Mouse (Mus musculus) lung, postnatal 14 days (tissue): ENCODE measurements around the gene Clec1a.
"Not testable (repeated sequence)": the region's sequence is repeated elsewhere in the genome, so short reads cannot be mapped to it uniquely, and the experiment has no call there.

Experiments used
- DNase-seq: peaks from one replicate; pipeline ENCODE4 v3.0.0; 2021

The Clec1a gene

GRCm38 (mm10) chr6:129451411-129452039 lies at the start of gene Clec1a:
TSS of gene Clec1a (minus strand) at chr6:129452000.
- DNase-seq, result peak; percentile 65

DNA sequence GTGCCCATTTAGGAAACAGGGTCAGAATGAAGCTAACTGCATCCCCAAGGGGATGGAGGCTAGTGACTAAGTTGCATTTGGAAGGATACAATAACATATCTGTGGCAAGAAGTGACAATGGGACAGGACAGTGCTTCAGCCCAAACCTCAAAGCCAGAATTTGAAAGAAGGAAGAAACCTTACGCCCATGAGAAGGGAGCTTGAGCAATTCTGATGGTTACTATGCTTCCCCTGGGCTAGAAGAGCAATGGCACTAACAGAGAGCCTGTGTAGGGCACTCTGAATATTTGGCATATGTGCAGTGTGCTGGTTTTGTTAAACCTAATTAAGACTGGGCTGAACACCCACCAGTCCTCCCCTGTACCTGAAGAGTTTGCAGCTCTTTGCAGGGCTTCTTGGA lies 47.7 kb upstream of the Clec1a start:
- DNase-seq, result not testable (repeated sequence)

GRCm38 (mm10) chr6:129497345-129498218 lies 45.8 kb upstream of the Clec1a start:
- no peak for DNase-seq

DNA sequence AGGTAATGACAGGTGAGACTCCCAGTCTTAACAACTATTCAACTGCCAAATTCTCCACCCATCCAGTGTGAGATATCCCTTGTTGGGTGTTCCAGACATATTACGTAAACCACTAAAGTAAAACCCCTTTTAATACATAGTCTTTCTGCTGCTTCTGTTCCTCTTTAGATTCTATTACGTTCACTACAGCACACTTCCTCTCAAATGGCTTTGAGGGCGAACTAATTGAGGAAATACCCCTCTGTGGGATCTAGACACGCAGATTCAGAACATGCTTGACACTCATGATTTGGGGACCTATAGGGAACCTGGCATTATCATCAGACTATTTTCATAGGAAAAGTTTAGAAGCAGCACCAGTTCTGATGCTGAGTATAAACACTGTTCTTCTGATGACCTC lies 43.1 kb upstream of the Clec1a start:
- no peak for DNase-seq

GRCm38 (mm10) chr6:129480089-129480958 lies 28.5 kb upstream of the Clec1a start:
- DNase-seq, result no peak

DNA sequence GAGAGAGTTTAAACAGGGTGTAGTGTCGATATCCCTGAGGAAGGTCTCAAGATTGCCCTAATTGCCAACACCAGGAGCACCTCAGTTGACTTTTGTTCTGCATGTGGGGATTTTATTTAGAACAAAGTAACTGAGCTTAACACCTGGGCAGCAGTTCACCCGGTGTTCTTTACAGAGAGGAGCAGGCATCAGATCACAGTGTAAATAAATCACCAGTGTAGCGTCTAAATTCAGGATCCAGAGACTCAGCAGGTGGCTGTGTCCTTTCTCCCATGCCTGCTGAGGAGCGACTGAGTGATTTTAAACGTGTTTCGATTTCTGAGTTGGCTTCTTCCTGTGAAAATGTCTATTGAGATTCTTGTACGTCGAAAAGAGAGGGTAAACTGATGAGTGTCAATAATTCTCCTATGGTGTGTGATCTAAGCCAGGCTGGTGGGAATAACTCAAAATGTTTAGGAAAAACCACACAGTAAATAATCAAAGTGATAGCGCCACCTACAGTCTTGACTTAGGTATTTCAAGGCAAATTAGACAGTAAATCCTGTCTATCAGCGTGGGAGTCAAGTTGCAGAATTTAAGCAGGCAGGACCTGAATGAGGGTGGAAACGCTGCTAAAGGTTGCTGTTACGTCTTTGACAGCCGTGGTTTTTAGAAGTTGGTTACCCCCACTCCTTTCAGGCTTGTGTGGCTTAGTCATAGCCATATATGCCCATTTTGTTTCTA lies 24.8 kb upstream of the Clec1a start:
- DNase-seq, result no peak

DNA sequence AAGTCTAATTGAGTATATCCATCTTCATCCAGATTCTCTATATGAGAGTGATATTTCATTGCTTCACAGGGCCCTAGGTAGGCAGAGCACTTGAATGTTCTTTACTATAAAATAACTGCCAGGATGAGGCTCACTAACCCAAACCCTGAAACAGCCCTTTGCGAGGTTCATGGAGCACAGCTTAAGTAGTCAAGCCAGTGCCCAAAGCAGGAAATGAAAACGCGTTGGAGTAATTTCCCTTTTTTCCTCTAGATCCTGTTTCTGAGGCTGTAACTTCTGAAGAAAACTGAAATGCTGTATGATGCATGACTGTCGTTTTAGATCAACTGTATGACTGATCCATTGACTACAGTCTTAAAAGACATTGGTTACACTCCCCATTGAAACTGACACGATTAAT lies 20.8 kb upstream of the Clec1a start:
- no peak for DNase-seq

- no peak for DNase-seq
Measured at GRCm38 (mm10) chr6:129471386-129471785, 19.6 kb upstream of the Clec1a start.

GRCm38 (mm10) chr6:129449743-129450142 lies 2.1 kb downstream of the Clec1a start:
- DNase-seq, result no peak

- no peak for DNase-seq
Measured at GRCm38 (mm10) chr6:129438033-129438432, 13.8 kb downstream of the Clec1a start.

DNA sequence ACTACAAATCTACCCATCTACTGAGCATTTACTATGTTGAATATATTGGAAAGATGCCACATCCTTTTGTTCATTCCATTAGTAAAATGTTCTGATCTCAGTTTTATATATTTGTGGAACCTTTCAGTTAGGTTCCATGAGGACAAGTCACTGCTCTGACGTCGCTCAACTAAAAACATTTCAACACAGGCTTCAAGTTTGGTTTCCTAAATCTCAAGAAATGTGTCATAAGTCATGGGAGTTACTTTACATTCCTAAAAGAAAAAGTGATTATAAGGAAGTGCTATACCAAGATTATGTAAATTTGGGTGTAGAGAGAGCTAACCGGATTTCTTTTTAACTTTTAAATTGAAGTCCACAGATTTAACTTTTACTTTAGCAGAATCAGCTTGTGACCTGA lies 15.8 kb downstream of the Clec1a start:
- no peak for DNase-seq

- no peak for DNase-seq
Measured at GRCm38 (mm10) chr6:129434239-129434638, 17.6 kb downstream of the Clec1a start.

- DNase-seq, result no peak
Measured at GRCm38 (mm10) chr6:129427281-129427680, 24.5 kb downstream of the Clec1a start.

- DNase-seq, result peak; percentile 65
Measured at GRCm38 (mm10) chr6:129425812-129426211, 26.0 kb downstream of the Clec1a start.

GRCm38 (mm10) chr6:129425217-129425616 lies 26.6 kb downstream of the Clec1a start:
- DNase-seq, result peak; percentile 38

- peak; percentile 79 for DNase-seq
Measured at GRCm38 (mm10) chr6:129423734-129424072, 28.1 kb downstream of the Clec1a start.

DNA sequence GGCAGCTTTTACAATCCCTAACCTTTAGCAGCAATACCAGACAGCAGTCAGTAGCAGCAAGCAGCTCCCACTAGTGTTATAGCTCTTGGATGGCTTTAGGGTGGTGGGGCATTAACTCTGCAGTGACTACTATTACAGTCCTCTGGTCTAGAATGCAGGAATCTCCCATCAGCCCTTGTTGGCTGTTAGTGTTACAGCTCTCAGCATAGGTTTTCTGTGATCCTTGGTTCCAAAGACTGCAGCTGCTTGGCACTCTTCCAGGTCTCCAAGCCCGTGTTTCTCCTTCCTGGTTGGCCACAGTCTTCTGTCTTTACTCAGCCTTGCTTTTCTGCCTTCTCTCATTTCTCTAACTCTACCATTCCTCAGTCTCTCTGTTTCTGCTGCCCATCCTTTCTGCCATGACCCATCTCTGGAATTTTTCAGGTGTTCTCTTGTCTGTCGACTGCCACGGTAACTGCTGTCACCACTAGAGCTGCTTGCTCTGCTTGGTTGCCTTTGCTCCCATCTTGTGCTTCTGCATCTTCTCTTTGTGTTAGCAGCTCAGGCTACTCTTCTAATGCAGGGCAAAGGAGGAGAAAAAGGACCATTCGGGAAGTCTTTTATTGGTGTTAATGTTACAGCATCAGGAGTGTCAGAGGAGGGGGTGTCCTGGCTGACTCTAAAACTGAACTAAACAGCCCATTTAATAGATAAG lies 28.6 kb downstream of the Clec1a start:
- DNase-seq, result no peak

GRCm38 (mm10) chr6:129422311-129422710 lies 29.5 kb downstream of the Clec1a start:
- DNase-seq, result no peak

DNA sequence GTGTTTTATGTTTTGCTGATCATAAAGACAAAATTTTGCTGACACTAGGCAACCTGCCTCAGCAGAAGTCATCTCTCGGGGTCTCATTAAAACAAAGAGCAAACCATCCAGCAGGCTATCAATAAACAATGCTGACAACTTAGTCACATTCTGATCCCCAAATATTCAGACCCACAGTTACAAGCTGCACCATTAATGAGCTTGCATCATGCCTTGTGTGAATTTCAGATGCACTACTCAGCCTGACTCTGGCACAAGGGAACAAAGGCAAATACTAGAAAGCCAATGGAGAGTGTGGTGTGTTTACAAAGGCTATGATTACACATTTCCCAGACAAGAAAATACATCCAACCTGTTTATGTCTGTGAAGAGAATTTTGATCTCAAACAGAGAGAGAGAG lies 37.6 kb downstream of the Clec1a start:
- DNase-seq, result no peak

DNA sequence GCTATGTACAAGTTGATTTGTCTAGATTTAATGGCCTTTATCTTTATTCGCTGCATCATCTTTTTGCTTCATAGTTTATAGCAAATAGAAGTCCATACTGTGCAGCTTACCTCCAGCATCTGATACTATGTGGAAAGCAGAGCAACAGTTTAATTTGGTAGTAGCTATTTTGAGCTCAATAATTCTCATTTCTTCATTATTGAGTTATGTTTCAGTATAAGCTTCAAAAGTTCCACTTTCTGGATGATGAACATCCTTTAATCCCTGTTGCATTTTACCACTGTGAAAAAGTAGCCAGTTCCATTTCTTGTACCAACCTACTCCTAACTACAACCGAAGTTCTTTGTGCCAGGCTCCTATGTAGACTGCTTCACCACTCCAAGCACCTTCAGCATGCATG lies 43.2 kb downstream of the Clec1a start, which contains the start of gene Clec9a:
Gene Clec9a (plus strand): TSS at position 301 of the 400 bp plus-strand sequence.
- DNase-seq, result no peak

DNA sequence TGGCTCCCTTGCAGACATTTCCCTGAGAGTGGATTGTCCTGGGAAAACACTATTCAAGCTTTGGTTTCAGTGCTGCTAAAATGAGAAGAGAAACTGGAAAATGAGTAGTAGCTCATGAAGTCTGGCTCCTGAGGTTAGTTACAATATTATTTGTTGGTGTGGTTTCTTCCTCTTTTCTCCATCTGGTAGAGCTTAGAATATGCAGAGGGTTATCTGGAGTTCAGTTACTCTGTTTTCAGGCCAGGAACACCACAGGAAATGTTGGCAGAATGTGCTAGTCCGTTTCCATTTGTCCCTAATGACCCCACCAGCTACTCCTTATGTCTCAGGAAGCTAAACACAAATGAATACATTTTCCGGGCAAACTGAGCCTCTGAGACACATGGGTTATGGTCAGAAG lies 44.5 kb downstream of the Clec1a start:
- DNase-seq, result no peak

DNA sequence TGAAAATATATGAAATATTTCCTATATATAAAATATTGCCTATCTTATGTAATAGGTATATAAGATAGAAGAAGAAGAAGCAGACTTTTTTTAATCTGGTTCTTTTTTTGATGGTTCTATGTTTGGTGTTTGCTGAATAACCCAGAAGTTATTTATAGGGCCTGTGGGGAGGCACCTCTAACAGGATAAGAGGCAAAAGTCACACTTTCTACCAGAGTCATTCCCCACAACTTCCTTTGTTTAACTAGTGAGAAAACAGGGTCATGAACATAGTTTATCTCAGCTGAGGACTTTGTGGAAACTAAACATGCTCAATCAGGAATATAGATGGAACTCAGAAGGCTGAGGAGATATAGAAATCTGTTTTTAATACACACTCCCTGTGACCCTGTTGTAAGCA lies 45.8 kb downstream of the Clec1a start:
- DNase-seq, result no peak
